Mouse (Mus musculus) liver, adult 2 months (tissue): ENCODE results near the gene AU021092.

Experiments used
- CTCF ChIP-seq: fragments of 200-500 bp; IDR thresholded peaks from 2 replicates; pipeline ENCODE4 v1.5.1; 2011; ENCODE audit warnings: low read depth, low read length, control low read depth
- POLR2A ChIP-seq: fragments of 200-500 bp; IDR thresholded peaks from 2 replicates; pipeline ENCODE4 v1.6.1; 2011; ENCODE audit warnings: low read length, control low read depth; ENCODE audit not compliant: insufficient read depth; ENCODE audit errors: extremely low read depth

GRCm38 (mm10) chr16:5168829-5169228 lies 53.3 kb downstream of the AU021092 start:
- TF ChIP-seq POLR2A (no peak), CTCF (no peak)
